Mouse (Mus musculus) macrophage (primary cell): ENCODE data around the gene Sh2d4b. TPM values are rescaled to one million over a fixed set of nuclear protein-coding genes. Genes with fewer than 3 reads are reported as not detected.
A peak's percentile ranks its signal among the peaks of the same experiment; 100 is the strongest.

ENCODE experiments used
- H3K27ac ChIP-seq: fragments of 350-480 bp; formaldehyde crosslinking; 2 replicates; pipeline ENCODE4 v1.9.0; 2021
- H3K36me3 ChIP-seq: fragments of 350-480 bp; formaldehyde crosslinking; 2 replicates; pipeline ENCODE4 v1.9.0; 2021; ENCODE audit errors: inconsistent target
- H3K4me3 ChIP-seq: fragments of 350-480 bp; formaldehyde crosslinking; 2 replicates; pipeline ENCODE4 v1.9.0; 2021; ENCODE audit errors: inconsistent target
- H3K79me2 ChIP-seq: fragments of 350-480 bp; formaldehyde crosslinking; 2 replicates; pipeline ENCODE4 v1.9.0; 2021; ENCODE audit errors: inconsistent target
- WGBS: methylation state at CpG from one replicate; pipeline ENCODE4 v1.1.7; 2026; ENCODE audit warnings: inconsistent platforms; ENCODE audit not compliant: missing documents; 5-methylcytosine and 5-hydroxymethylcytosine counted together
- polyA plus RNA-seq: library from polyadenylated mRNA; stranded (reverse); fragments of 250-400 nt; gene quantifications from 3 replicates; pipeline ENCODE4 v1.2.4, GENCODE M21; 2018; ENCODE audit warnings: inconsistent platforms

Gene Sh2d4b
- polyA plus RNA-seq, 1 experiment from 2014 or later: 0.20 TPM

GRCm38 (mm10) chr14:40919521-40919920 is 26.5 kb upstream of the Sh2d4b start:
- Histone ChIP-seq H3K36me3 (peaks cover 23% of the 10 kb centered on the region; the same call in 1 of the 2 replicates), H3K27ac (peak overlapping the region; percentile 44), H3K79me2 (peaks cover 85% of the 10 kb centered on the region), H3K4me3 (no peak overlapping the region)
- 11% methylated on average over 7 of the region's 7 CpGs for WGBS

DNA sequence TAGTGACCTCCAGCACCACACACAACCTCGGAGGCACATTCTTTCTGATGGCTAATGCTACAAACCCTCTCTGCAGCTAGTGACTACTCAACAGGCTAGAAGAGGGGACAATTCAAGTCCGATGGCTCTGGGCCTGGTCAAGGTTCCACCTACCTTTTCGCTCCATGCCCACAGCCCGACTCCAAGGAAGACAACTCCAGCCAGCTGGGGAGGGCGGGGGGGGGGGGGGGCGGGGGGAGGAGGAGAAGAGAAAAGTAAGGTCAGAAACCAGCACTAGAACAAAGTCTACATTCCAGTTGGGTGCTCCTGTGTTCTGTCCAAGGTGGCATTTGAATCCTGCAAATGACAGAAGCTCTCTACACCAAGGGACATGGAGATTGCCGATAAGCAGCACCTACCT is 25.4 kb upstream of the Sh2d4b start:
- Histone ChIP-seq H3K27ac (peak overlapping the region; percentile 44; the same call in 1 of the 2 replicates), H3K4me3 (no peak overlapping the region), H3K79me2 (peaks cover 75% of the 10 kb centered on the region), H3K36me3 (peaks cover 34% of the 10 kb centered on the region; the same call in 1 of the 2 replicates)
- WGBS: 76% methylated on average over 5 of the region's 7 CpGs

GRCm38 (mm10) chr14:40917632-40918031 is 24.6 kb upstream of the Sh2d4b start:
- peaks cover 42% of the 10 kb centered on the region; the same call in 1 of the 2 replicates for H3K36me3 ChIP-seq
- WGBS: no CpG with 5 or more reads among the region's 1 CpGs
- no peak overlapping the region for H3K4me3 ChIP-seq
- H3K27ac ChIP-seq: no peak overlapping the region
- peaks cover 66% of the 10 kb centered on the region for H3K79me2 ChIP-seq

DNA sequence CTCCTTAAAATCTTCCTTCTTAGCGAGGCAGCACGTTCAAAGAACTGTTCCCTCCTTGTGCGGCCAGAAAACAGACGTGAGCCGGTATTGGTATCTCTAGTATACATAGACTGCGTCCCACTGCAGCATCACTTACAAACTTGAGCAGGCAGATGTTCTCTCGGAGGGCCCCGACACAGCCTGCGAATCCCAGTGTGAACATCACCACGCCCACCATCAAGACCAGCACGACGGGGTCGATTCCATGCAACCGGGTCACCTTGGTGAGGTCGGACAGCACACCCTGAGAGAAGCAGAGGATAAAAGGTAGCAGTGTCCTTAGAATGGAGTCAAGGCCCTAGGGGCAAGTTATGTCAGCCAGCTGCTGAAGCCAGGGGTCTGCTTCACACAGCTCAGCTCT is 23.6 kb upstream of the Sh2d4b start:
- Histone ChIP-seq H3K27ac (no peak overlapping the region), H3K79me2 (peaks cover 57% of the 10 kb centered on the region), H3K4me3 (no peak overlapping the region), H3K36me3 (peaks cover 44% of the 10 kb centered on the region)
- WGBS: 94% methylated on average over 15 of the region's 15 CpGs

GRCm38 (mm10) chr14:40915838-40916237 is 22.8 kb upstream of the Sh2d4b start:
- Histone ChIP-seq H3K27ac (no peak overlapping the region), H3K4me3 (no peak overlapping the region), H3K36me3 (peaks cover 52% of the 10 kb centered on the region), H3K79me2 (peaks cover 50% of the 10 kb centered on the region)
- WGBS: 94% methylated on average over 8 of the region's 8 CpGs

GRCm38 (mm10) chr14:40914701-40915100 is 21.6 kb upstream of the Sh2d4b start:
- Histone ChIP-seq H3K4me3 (no peak overlapping the region), H3K79me2 (peaks cover 39% of the 10 kb centered on the region), H3K27ac (no peak overlapping the region), H3K36me3 (peaks cover 63% of the 10 kb centered on the region)
- 97% methylated on average over 3 of the region's 3 CpGs for WGBS

- Histone ChIP-seq H3K27ac (no peak overlapping the region), H3K79me2 (peaks cover 32% of the 10 kb centered on the region), H3K36me3 (peaks cover 73% of the 10 kb centered on the region), H3K4me3 (no peak overlapping the region)
- WGBS: 98% methylated on average over 6 of the region's 6 CpGs
Measured at GRCm38 (mm10) chr14:40913709-40914108, 20.6 kb upstream of the Sh2d4b start.

- Histone ChIP-seq H3K4me3 (no peak overlapping the region), H3K27ac (no peak overlapping the region), H3K79me2 (peaks cover 11% of the 10 kb centered on the region; the same call in 1 of the 2 replicates), H3K36me3 (peaks cover 88% of the 10 kb centered on the region)
Measured at GRCm38 (mm10) chr14:40911529-40911928, 18.5 kb upstream of the Sh2d4b start.

- H3K36me3 ChIP-seq: peaks cover 65% of the 10 kb centered on the region
- H3K79me2 ChIP-seq: no peaks in the 10 kb centered on the region
- 89% methylated on average over 8 of the region's 9 CpGs for WGBS
- no peak overlapping the region for H3K27ac ChIP-seq
- no peak overlapping the region for H3K4me3 ChIP-seq
Measured at GRCm38 (mm10) chr14:40908763-40909162, 15.7 kb upstream of the Sh2d4b start.

- Histone ChIP-seq H3K79me2 (no peaks in the 10 kb centered on the region), H3K36me3 (peaks cover 53% of the 10 kb centered on the region), H3K4me3 (no peak overlapping the region), H3K27ac (no peak overlapping the region)
- WGBS: 95% methylated on average over 9 of the region's 9 CpGs
Measured at GRCm38 (mm10) chr14:40906770-40907169, 13.7 kb upstream of the Sh2d4b start.

DNA sequence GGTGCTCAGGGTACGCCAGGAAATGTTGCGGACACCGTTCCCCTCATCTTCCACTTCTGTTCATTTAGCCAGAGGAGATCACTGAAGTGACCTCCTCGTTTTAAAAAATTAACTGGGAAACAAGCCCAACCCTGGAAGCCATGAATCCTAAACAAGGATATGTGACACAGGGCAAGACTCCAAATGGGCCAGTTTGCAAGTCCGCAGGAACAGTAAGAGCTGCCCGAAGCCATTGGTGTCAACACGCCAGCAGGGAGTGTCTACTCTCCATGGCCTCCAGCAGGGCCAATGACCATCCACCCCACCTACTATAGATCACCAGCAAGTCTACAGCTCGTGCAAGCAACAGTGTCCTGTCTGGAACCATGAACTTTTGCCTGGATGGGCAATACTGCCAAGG is 12.7 kb upstream of the Sh2d4b start:
- H3K27ac ChIP-seq: no peak overlapping the region
- H3K36me3 ChIP-seq: peaks cover 43% of the 10 kb centered on the region
- 91% methylated on average over 8 of the region's 8 CpGs for WGBS
- no peak overlapping the region for H3K4me3 ChIP-seq
- H3K79me2 ChIP-seq: no peaks in the 10 kb centered on the region

DNA sequence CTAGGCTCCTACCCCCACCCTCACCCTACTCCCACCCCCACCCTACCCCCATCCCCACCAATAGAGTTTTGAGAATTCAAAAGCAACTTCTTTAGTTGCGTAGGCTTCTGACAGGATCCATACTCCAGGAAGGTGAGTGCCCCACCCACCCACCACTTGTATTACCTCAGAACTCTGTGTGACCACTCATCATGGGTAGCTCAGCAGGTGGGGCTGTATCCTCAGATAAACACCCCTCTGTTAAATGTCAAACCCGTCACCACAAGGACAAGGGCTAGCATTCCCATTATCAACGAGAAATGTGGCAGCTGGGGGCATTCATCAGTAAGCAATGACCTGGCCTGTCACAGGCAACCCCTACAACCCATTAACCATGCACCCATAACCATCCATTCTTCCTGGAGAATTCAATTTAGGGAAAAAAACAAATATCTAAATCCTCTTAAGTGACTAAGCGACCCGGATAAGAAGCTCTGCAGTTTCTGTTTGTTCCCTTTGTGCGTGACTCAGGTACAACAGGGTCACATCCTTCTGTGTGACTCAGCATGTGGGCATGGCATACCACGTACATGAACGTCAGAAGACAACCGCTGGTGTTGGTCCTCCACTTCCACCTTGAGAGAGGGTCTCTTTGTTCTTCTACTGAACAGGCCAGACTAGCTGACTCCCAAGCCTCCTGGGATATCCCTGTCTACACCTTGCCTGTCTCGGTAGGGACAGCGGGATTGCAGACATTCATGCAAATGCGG is 9.4 kb upstream of the Sh2d4b start:
- no peaks in the 10 kb centered on the region for H3K79me2 ChIP-seq
- H3K4me3 ChIP-seq: no peak overlapping the region
- H3K27ac ChIP-seq: no peak overlapping the region
- peaks cover 10% of the 10 kb centered on the region for H3K36me3 ChIP-seq
- WGBS: 70% methylated on average over 11 of the region's 12 CpGs

GRCm38 (mm10) chr14:40900267-40900666 is 7.2 kb upstream of the Sh2d4b start:
- Histone ChIP-seq H3K79me2 (no peaks in the 10 kb centered on the region), H3K36me3 (no peaks in the 10 kb centered on the region), H3K27ac (no peak overlapping the region), H3K4me3 (no peak overlapping the region)
- WGBS: 86% methylated on average over 2 of the region's 2 CpGs

GRCm38 (mm10) chr14:40897916-40898315 is 4.8 kb upstream of the Sh2d4b start:
- Histone ChIP-seq H3K4me3 (no peak overlapping the region), H3K36me3 (no peaks in the 10 kb centered on the region), H3K27ac (no peak overlapping the region), H3K79me2 (no peaks in the 10 kb centered on the region)
- WGBS: 80% methylated on average over 3 of the region's 3 CpGs

DNA sequence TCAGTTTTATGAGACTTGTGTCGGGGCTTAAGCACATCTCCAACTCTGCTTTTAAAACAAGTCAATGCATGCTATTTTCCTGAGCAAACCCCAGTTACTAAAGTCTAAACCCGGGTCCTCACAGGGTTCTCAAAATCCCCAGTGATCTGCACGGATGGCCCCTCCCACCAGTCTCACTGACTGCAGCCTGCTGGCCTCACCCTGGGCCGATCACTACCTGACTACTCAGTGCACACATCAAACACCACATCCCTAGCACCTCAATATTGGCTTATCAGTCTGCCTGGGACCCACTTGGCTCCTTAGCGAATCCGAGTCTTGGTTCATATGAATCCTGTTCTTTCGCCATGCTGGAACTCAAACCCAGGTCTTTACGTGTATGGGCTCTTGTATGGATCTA is 2.6 kb upstream of the Sh2d4b start:
- WGBS: 66% methylated on average over 8 of the region's 8 CpGs
- H3K27ac ChIP-seq: no peak overlapping the region
- H3K79me2 ChIP-seq: no peaks in the 10 kb centered on the region
- no peaks in the 10 kb centered on the region for H3K36me3 ChIP-seq
- H3K4me3 ChIP-seq: no peak overlapping the region
